Mouse (Mus musculus) kidney, embryonic 16.5 days (tissue): ENCODE measurements around the gene Maml3. TPM values are rescaled to one million over a fixed set of nuclear protein-coding genes. Genes with fewer than 3 reads are reported as not detected.

Experiments
- ATAC-seq: fragments of 200-750 bp; cut with Nextera tagmentation; 2 replicates; pipeline ENCODE4 v1.8.0; 2017; ENCODE audit warnings: moderate TSS enrichment; ENCODE audit not compliant: low FRiP score, low TSS enrichment
- H3K27ac ChIP-seq: fragments of 300-500 bp; sonication (generic); 2 replicates; pipeline ENCODE4 v1.5.1; 2014; ENCODE audit warnings: low read length
- H3K27me3 ChIP-seq: fragments of 300-500 bp; sonication (generic); 2 replicates; pipeline ENCODE4 v1.6.1; 2014; ENCODE audit warnings: low read length, control low read depth, mixed read lengths; ENCODE audit not compliant: insufficient read depth
- H3K36me3 ChIP-seq: fragments of 300-500 bp; sonication (generic); 2 replicates; pipeline ENCODE4 v1.6.1; 2014; ENCODE audit warnings: low read length, control low read depth, mixed read lengths; ENCODE audit not compliant: insufficient read depth
- H3K4me1 ChIP-seq: fragments of 300-500 bp; sonication (generic); 2 replicates; pipeline ENCODE4 v1.6.1; 2014; ENCODE audit warnings: low read length, control low read depth, mixed read lengths; ENCODE audit not compliant: insufficient read depth
- H3K4me2 ChIP-seq: fragments of 300-500 bp; sonication (generic); replicated peaks from 2 replicates; pipeline ENCODE4 v1.6.1; 2014; ENCODE audit warnings: low read depth, low read length
- H3K4me3 ChIP-seq: fragments of 300-500 bp; sonication (generic); 2 replicates; pipeline ENCODE4 v1.5.1; 2014; ENCODE audit warnings: mild to moderate bottlenecking, low read length
- H3K9ac ChIP-seq: fragments of 300-500 bp; sonication (generic); replicated peaks from 2 replicates; pipeline ENCODE4 v1.6.1; 2014; ENCODE audit warnings: low read length
- H3K9me3 ChIP-seq: fragments of 300-500 bp; sonication (generic); 2 replicates; pipeline ENCODE4 v1.6.1; 2016; ENCODE audit warnings: low read length, control low read depth
- WGBS: fragments of 180-500 bp; shearing (Covaris S2); extraction: QIAGEN DNeasy Blood & Tissue Kit; methylation state at CpG from one replicate; pipeline ENCODE4 v1.1.7; 2014; 5-methylcytosine and 5-hydroxymethylcytosine counted together
- polyA plus RNA-seq: library from polyadenylated mRNA; unstranded; fragments of >200 nt; fragmentation: Nextera tagmentation; extraction: Ambion mirVana; gene quantifications from 2 replicates; pipeline ENCODE4 v1.2.1, GENCODE M21; 2015

Maml3 gene
- polyA plus RNA-seq, 1 experiment from 2014 or later, result 6.7 TPM

DNA sequence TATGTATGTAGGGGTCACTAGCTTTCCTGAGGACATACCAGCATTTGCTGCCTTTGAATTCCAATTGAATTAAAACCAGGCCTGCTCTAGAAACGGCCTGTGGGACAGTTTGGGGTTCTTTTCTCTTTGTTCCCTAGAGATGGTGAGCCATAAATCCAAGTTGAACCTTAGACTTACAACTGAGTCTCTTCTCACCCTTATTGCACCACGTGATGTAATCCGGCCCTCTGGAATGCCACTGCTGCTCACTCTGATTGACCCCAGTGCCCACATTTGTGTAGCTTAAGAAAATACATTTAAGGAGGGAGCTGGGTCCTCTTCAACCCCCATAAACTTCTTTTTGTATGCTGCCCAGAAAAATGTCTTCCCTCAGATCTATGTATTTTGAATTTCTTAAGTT lies 387.4 kb downstream of the Maml3 start:
- 21% methylated on average over 3 of the region's 3 CpGs for WGBS
- no peak overlapping the region for H3K4me3 ChIP-seq
- H3K4me1 ChIP-seq, result peaks cover 42% of the 10 kb centered on the region
- ATAC-seq, result peak; percentile 52; the same call in 1 of the 2 replicates
- no peaks in the 10 kb centered on the region for H3K36me3 ChIP-seq
- H3K4me2 ChIP-seq, result no peak overlapping the region
- H3K9me3 ChIP-seq, result no peaks in the 10 kb centered on the region
- no peak overlapping the region for H3K9ac ChIP-seq
- no peaks in the 10 kb centered on the region for H3K27me3 ChIP-seq
- H3K27ac ChIP-seq, result peak overlapping the region; percentile 69

- no peak overlapping the region for H3K4me3 ChIP-seq
- no peaks in the 10 kb centered on the region for H3K27me3 ChIP-seq
- 0 out of 2 replicates have a peak overlapping the region, but pooled peaks have one; percentile 21 for H3K27ac ChIP-seq
- H3K9me3 ChIP-seq, result no peaks in the 10 kb centered on the region
- no peak for ATAC-seq
- WGBS, result 85% methylated on average over 5 of the region's 5 CpGs
- H3K4me2 ChIP-seq, result no peak overlapping the region
- H3K9ac ChIP-seq, result no peak overlapping the region
- no peaks in the 10 kb centered on the region for H3K36me3 ChIP-seq
- H3K4me1 ChIP-seq, result peaks cover 47% of the 10 kb centered on the region
Observed at GRCm38 (mm10) chr3:51714469-51714868, 390.4 kb downstream of the Maml3 start.

DNA sequence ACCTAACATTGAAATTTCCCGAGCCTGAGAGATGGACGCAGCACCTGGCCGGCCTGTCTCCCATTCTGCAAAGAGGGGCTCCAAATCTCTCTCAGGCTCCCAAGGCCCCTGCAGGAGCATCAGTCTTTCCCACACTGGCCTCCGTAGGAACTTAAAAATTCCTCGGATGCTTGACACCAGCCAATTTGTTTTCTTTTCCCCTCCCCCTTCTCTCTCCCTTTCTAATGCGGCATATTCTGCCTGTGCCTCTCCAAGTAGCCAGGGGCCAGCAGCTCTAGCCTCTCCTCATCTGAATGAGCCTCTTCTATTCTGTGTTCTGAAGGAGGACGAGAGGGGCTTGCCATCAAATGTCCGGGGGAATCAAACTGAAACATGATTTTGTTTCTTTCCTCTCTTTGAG lies 391.6 kb downstream of the Maml3 start:
- H3K9me3 ChIP-seq, result no peaks in the 10 kb centered on the region
- no peak overlapping the region for H3K4me2 ChIP-seq
- no peak overlapping the region for H3K9ac ChIP-seq
- H3K27me3 ChIP-seq, result no peaks in the 10 kb centered on the region
- no peaks in the 10 kb centered on the region for H3K36me3 ChIP-seq
- H3K4me1 ChIP-seq, result peaks cover 53% of the 10 kb centered on the region
- no peak overlapping the region for H3K4me3 ChIP-seq
- ATAC-seq, result no peak
- 12% methylated on average over 8 of the region's 8 CpGs for WGBS
- H3K27ac ChIP-seq, result peak overlapping the region; percentile 74

GRCm38 (mm10) chr3:51712382-51712781 lies 392.5 kb downstream of the Maml3 start:
- WGBS, result 26% methylated on average over 3 of the region's 3 CpGs
- Histone ChIP-seq H3K4me1 (peaks cover 49% of the 10 kb centered on the region), H3K4me3 (no peak overlapping the region), H3K9ac (no peak overlapping the region), H3K9me3 (no peaks in the 10 kb centered on the region), H3K4me2 (no peak overlapping the region), H3K27ac (peak overlapping the region; percentile 84), H3K27me3 (no peaks in the 10 kb centered on the region), H3K36me3 (no peaks in the 10 kb centered on the region)
- ATAC-seq, result no peak

DNA sequence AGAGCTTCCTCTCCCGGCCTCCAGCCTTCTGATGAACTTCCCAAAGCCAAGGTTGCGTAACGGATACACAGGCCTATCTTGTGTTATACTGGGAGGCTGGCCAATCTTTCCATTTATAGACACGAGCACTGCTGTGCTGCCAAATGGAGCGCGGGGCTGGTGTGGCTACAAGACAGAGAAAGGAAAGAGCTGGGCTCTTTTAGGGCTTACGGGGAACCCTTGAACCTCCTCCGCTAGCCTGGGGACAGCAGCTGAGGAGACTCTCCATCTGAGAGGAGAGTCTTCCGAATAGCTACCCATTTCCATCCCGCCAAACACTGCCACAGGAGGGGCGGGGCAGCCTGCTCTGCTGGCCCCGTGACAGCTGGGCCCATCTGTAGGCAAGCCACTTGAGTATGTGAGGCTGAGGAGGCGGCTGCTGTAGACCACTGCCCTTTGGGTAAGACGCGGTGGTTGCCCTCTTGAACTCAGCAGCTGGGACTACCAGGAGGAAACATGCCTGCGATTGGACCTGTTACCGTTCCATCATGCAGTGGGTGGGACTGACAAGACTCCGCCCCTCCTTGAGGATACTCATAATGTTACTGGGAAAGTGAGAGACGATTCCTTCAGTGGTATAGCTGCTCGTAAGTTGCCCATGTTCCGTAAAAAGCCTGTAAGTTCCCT lies 396.0 kb downstream of the Maml3 start:
- peaks cover 37% of the 10 kb centered on the region for H3K4me1 ChIP-seq
- H3K9me3 ChIP-seq, result no peaks in the 10 kb centered on the region
- H3K9ac ChIP-seq, result no peak overlapping the region; the same call in 1 of the 2 replicates
- ATAC-seq, result peak; percentile 92
- no peaks in the 10 kb centered on the region for H3K36me3 ChIP-seq
- no peak overlapping the region; the same call in 1 of the 2 replicates for H3K4me3 ChIP-seq
- no peaks in the 10 kb centered on the region for H3K27me3 ChIP-seq
- 50% methylated on average over 21 of the region's 21 CpGs for WGBS
- peak overlapping the region; percentile 93 for H3K27ac ChIP-seq
- H3K4me2 ChIP-seq, result peak overlapping the region; percentile 39

- Histone ChIP-seq H3K4me3 (no peak overlapping the region), H3K9me3 (no peaks in the 10 kb centered on the region), H3K4me2 (peak overlapping the region; percentile 39; the same call in 1 of the 2 replicates), H3K27ac (peak overlapping the region; percentile 93), H3K36me3 (no peaks in the 10 kb centered on the region), H3K4me1 (peaks cover 34% of the 10 kb centered on the region), H3K27me3 (no peaks in the 10 kb centered on the region), H3K9ac (no peak overlapping the region)
- no peak for ATAC-seq
- WGBS, result 33% methylated on average over 1 of the region's 1 CpGs
Observed at GRCm38 (mm10) chr3:51708375-51708745, 396.5 kb downstream of the Maml3 start.

DNA sequence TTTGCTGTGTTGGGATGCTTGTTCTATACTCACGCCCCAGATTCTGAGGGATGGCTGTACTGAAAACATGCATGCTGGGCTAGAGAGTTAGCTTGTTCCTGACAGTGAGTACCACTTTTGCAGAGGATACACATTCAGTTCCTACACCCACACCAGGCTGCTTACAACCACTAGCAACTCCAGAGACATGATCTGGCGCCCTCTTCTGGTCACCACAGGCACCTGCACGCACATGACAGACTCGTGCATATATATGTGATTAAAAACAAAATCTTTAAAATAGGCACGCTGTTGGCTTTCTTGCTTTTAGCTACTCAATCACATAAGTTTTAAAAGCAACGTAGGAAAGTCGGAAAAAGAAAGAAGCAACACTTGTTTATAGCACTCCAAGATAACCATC lies 399.7 kb downstream of the Maml3 start:
- peaks cover 43% of the 10 kb centered on the region for H3K4me1 ChIP-seq
- no peak for ATAC-seq
- no peak overlapping the region for H3K27ac ChIP-seq
- H3K9ac ChIP-seq, result no peak overlapping the region
- no peaks in the 10 kb centered on the region for H3K9me3 ChIP-seq
- WGBS, result 89% methylated on average over 7 of the region's 7 CpGs
- H3K4me2 ChIP-seq, result no peak overlapping the region
- H3K36me3 ChIP-seq, result no peaks in the 10 kb centered on the region
- H3K27me3 ChIP-seq, result no peaks in the 10 kb centered on the region
- no peak overlapping the region for H3K4me3 ChIP-seq

GRCm38 (mm10) chr3:51703478-51703877 lies 401.4 kb downstream of the Maml3 start:
- no peaks in the 10 kb centered on the region for H3K27me3 ChIP-seq
- H3K4me2 ChIP-seq, result no peak overlapping the region
- H3K27ac ChIP-seq, result no peak overlapping the region
- WGBS, result 89% methylated on average over 8 of the region's 8 CpGs
- ATAC-seq, result no peak
- H3K4me1 ChIP-seq, result peaks cover 40% of the 10 kb centered on the region
- no peak overlapping the region for H3K9ac ChIP-seq
- no peaks in the 10 kb centered on the region for H3K9me3 ChIP-seq
- no peak overlapping the region for H3K4me3 ChIP-seq
- no peaks in the 10 kb centered on the region for H3K36me3 ChIP-seq

DNA sequence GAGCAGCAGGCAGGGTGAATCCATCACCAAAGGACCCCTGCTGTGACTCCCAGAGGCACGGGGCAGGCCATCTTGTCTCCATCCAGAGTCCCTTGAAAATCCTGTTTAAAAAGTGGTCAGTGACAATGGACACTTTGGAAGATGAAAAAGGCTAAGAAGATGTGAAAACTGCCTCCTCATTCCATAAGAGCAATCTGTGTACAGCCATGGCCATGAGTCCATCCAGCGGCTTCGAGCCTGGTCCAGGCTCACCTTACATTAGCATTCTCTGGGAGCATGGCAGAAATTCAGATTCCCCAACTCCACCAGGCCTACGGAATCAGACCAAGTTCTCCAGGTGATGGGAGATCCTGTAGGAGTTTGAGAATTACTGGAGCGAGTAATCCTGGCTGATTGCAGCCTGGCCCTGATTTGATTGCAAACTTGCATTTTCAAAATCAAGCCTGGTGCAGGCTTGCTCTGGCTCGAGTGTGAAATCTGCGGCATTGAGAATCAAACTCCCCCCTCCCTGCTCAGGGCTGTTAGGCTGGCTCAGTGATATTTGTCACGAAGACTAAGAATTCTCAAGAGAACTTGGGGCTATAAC lies 402.1 kb downstream of the Maml3 start:
- 55% methylated on average over 8 of the region's 8 CpGs for whole genome bisulfite sequencing

DNA sequence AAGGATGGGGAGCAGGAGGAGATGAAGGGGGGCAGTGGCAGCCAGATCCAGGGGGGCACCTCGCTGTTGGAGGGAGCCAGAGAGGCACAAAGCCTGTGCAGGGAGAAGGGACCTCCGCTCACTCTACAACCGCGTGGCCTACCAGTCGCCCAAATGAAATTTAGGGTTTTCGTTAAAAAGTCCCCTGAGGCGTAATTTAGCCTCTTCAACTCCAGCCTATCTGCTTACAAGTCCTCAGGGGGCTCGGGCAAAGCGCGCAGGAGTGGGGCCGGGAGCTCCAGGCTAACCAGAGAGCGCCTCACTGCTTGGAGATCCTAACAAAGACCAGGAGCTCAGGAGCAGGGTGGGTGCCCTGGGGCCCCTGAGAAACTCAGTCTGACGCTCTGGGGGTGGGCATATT lies 402.9 kb downstream of the Maml3 start:
- Histone ChIP-seq H3K4me2 (peak overlapping the region; percentile 81), H3K4me1 (peaks cover 34% of the 10 kb centered on the region), H3K27ac (peak overlapping the region; percentile 53), H3K36me3 (no peaks in the 10 kb centered on the region), H3K9ac (peak overlapping the region; percentile 71), H3K4me3 (peak overlapping the region; percentile 47), H3K9me3 (no peaks in the 10 kb centered on the region), H3K27me3 (no peaks in the 10 kb centered on the region)
- 18% methylated on average over 13 of the region's 13 CpGs for WGBS
- ATAC-seq, result peak; percentile 29

More for the DNA sequence above, 402.1 kb downstream of the Maml3 start:
- Histone ChIP-seq H3K9ac (0 out of 2 replicates have a peak overlapping the region, but pooled peaks have one; percentile 3), H3K27ac (no peak overlapping the region), H3K27me3 (no peaks in the 10 kb centered on the region), H3K36me3 (no peaks in the 10 kb centered on the region), H3K4me3 (no peak overlapping the region), H3K4me1 (peaks cover 35% of the 10 kb centered on the region), H3K9me3 (no peaks in the 10 kb centered on the region), H3K4me2 (no peak overlapping the region)
- ATAC-seq, result no peak
